Mouse (Mus musculus): ENCODE results near the gene Il34.

DNA sequence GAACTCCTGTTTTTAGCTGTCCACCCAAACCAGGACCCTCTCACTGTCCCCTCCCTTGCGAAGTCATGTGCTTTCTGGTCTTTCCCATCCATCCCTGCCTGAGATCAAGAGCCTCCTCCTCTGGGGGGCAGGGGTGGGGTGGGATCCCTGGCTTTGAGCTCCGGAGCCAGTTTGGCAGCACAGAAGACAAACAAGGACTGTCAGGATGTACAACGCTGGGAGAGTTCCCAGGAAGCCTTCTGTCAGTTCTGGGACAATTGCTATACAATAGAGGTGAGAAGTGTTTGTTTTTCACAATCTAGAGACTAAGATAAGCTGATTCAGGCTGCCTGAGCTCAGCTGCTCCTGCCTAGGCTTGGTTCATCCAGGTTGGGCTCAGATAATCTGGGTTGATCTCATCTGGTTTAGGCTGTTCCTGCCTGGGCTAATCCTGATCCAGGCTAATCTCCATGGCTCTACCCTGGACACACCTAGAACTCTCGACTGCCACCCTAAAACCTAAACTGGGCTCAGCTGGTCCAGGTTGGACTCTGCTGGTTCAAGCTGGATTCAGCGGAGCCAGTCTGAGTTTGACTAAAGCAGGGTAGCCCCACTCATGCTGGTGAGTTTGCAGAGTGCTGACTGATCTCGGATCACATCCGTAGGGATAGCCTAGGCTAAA lies 45.3 kb downstream of the Il34 start:
- TF ChIP-seq CTCF (IDR thresholded peaks at IDR 0.05; ENCODE audit: borderline replicate concordance, extremely low read depth, insufficient read depth, insufficient read length) (no peak), POLR2A (IDR thresholded peaks at IDR 0.05; ENCODE audit: borderline replicate concordance, extremely low read depth, insufficient read depth, insufficient read length, poor library complexity, severe bottlenecking) (no peak)
